Mouse (Mus musculus): ENCODE results near the gene Hsdl2.

DNA sequence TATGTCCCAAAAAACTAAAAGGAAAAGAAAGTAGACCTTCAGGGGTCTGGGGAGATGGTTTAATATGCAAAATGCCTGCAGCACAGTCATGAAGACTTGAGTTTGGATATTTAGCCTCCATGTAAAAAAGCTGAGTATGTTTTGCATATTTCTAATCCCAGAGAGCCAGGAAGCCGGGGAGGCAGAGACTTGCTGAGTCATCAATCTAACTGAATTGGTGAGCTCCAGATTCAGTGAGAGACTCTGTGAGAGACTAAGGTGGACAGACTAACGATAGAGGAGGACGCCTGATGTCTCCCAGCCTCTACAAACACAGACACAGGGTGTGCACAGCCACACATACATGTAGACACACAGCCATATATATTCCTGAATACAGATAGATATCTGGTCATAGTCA, 23.5 kb downstream of the Hsdl2 start:
- TF ChIP-seq CTCF (conservative IDR thresholded peaks at IDR 0.05; ENCODE audit: insufficient read depth, insufficient read length, low read depth, low read length) (no peak), POLR2A (IDR thresholded peaks at IDR 0.05; ENCODE audit: low read depth, low read length) (no peak)

Data from kidney, adult 2 months (tissue).